Mouse (Mus musculus) intestine, embryonic 16.5 days (tissue): ENCODE data around the gene Mxra7. TPM values are rescaled to one million over a fixed set of nuclear protein-coding genes. Genes with fewer than 3 reads are reported as not detected.
"Not testable (repeated sequence)": the region's sequence is repeated elsewhere in the genome, so short reads cannot be mapped to it uniquely, and the experiment has no call there.

Experiments
- ATAC-seq: fragments of 200-750 bp; cut with Nextera tagmentation; 2 replicates; pipeline ENCODE4 v1.8.0; 2017; ENCODE audit warnings: moderate TSS enrichment, moderate library complexity
- H3K27ac ChIP-seq: fragments of 300-500 bp; sonication (generic); 2 replicates; pipeline ENCODE4 v1.5.1; 2014; ENCODE audit warnings: mild to moderate bottlenecking, low read length
- H3K27me3 ChIP-seq: fragments of 300-500 bp; sonication (generic); replicated peaks from 2 replicates; pipeline ENCODE4 v1.6.1; 2014; ENCODE audit warnings: low read length, control low read depth, mixed read lengths; ENCODE audit not compliant: control insufficient read depth, insufficient read depth
- H3K36me3 ChIP-seq: fragments of 300-500 bp; sonication (generic); 2 replicates; pipeline ENCODE4 v1.6.1; 2014; ENCODE audit warnings: low read length, control low read depth; ENCODE audit not compliant: control insufficient read depth, insufficient read depth
- H3K4me1 ChIP-seq: fragments of 300-500 bp; sonication (generic); 2 replicates; pipeline ENCODE4 v1.6.1; 2014; ENCODE audit warnings: low read length, control low read depth, mixed read lengths; ENCODE audit not compliant: control insufficient read depth, insufficient read depth
- H3K4me2 ChIP-seq: fragments of 300-500 bp; sonication (generic); 2 replicates; pipeline ENCODE4 v1.6.1; 2014; ENCODE audit warnings: low read depth, low read length, control low read depth
- H3K4me3 ChIP-seq: fragments of 300-500 bp; sonication (generic); 2 replicates; pipeline ENCODE4 v1.5.1; 2014; ENCODE audit warnings: mild to moderate bottlenecking, low read length
- H3K9ac ChIP-seq: fragments of 300-500 bp; sonication (generic); 2 replicates; pipeline ENCODE4 v1.6.1; 2014; ENCODE audit warnings: low read depth, low read length
- H3K9me3 ChIP-seq: fragments of 300-500 bp; sonication (generic); 2 replicates; pipeline ENCODE4 v1.6.1; 2016; ENCODE audit warnings: low read length, control low read depth; ENCODE audit not compliant: control insufficient read depth
- WGBS: fragments of 180-500 bp; shearing (Covaris S2); extraction: QIAGEN DNeasy Blood & Tissue Kit; methylation state at CpG from one replicate; pipeline ENCODE4 v1.1.7; 2014; 5-methylcytosine and 5-hydroxymethylcytosine counted together
- polyA plus RNA-seq: library from polyadenylated mRNA; unstranded; fragments of >200 nt; fragmentation: Nextera tagmentation; extraction: Ambion mirVana; gene quantifications from 2 replicates; pipeline ENCODE4 v1.2.1, GENCODE M21; 2015

Mxra7 gene
- polyA plus RNA-seq, 1 experiment from 2014 or later = 20.6 TPM

GRCm38 (mm10) chr11:116838936-116839335 is 11.1 kb upstream of the Mxra7 start:
- H3K9ac ChIP-seq = 0 out of 2 replicates have a peak overlapping the region, but pooled peaks have one; percentile 7
- no peaks in the 10 kb centered on the region for H3K27me3 ChIP-seq
- no peaks in the 10 kb centered on the region for H3K9me3 ChIP-seq
- no peak overlapping the region for H3K27ac ChIP-seq
- peaks cover 23% of the 10 kb centered on the region for H3K36me3 ChIP-seq
- H3K4me2 ChIP-seq = no peak overlapping the region
- WGBS = 82% methylated on average over 14 of the region's 14 CpGs
- H3K4me1 ChIP-seq = peaks cover 32% of the 10 kb centered on the region
- no peak overlapping the region for H3K4me3 ChIP-seq
- ATAC-seq = no peak

GRCm38 (mm10) chr11:116837441-116837840 is 9.6 kb upstream of the Mxra7 start:
- no peaks in the 10 kb centered on the region for H3K27me3 ChIP-seq
- peaks cover 23% of the 10 kb centered on the region for H3K36me3 ChIP-seq
- 91% methylated on average over 10 of the region's 10 CpGs for WGBS
- H3K27ac ChIP-seq = no peak overlapping the region
- no peak overlapping the region for H3K9ac ChIP-seq
- peaks cover 32% of the 10 kb centered on the region for H3K4me1 ChIP-seq
- no peak overlapping the region for H3K4me2 ChIP-seq
- no peak for ATAC-seq
- H3K9me3 ChIP-seq = no peaks in the 10 kb centered on the region
- H3K4me3 ChIP-seq = no peak overlapping the region

- Histone ChIP-seq H3K36me3 (peaks cover 23% of the 10 kb centered on the region), H3K27ac (no peak overlapping the region), H3K9ac (no peak overlapping the region), H3K4me2 (no peak overlapping the region), H3K4me1 (peaks cover 29% of the 10 kb centered on the region), H3K9me3 (no peaks in the 10 kb centered on the region), H3K27me3 (no peaks in the 10 kb centered on the region), H3K4me3 (no peak overlapping the region)
- no peak for ATAC-seq
- 90% methylated on average over 4 of the region's 4 CpGs for WGBS
These were observed 8.4 kb upstream of the Mxra7 start for GRCm38 (mm10) chr11:116836283-116836682.

GRCm38 (mm10) chr11:116834954-116835353 is 7.1 kb upstream of the Mxra7 start:
- WGBS = 91% methylated on average over 1 of the region's 1 CpGs
- H3K4me1 ChIP-seq = peaks cover 16% of the 10 kb centered on the region
- H3K9ac ChIP-seq = no peak overlapping the region
- no peak overlapping the region for H3K27ac ChIP-seq
- peaks cover 14% of the 10 kb centered on the region for H3K36me3 ChIP-seq
- no peak overlapping the region for H3K4me3 ChIP-seq
- ATAC-seq = no peak
- H3K4me2 ChIP-seq = no peak overlapping the region
- H3K27me3 ChIP-seq = no peaks in the 10 kb centered on the region
- no peaks in the 10 kb centered on the region for H3K9me3 ChIP-seq

- ATAC-seq = no peak
- Histone ChIP-seq H3K9me3 (no peaks in the 10 kb centered on the region), H3K27ac (no peak overlapping the region), H3K36me3 (no peaks in the 10 kb centered on the region; the same call in 1 of the 2 replicates), H3K4me3 (no peak overlapping the region), H3K27me3 (no peaks in the 10 kb centered on the region), H3K4me2 (no peak overlapping the region), H3K4me1 (peaks cover 9% of the 10 kb centered on the region; the same call in 1 of the 2 replicates), H3K9ac (no peak overlapping the region)
- WGBS = 35% methylated on average over 4 of the region's 4 CpGs
These were observed 4.4 kb upstream of the Mxra7 start for GRCm38 (mm10) chr11:116832172-116832685.

GRCm38 (mm10) chr11:116826550-116827504 is 1.0 kb downstream of the Mxra7 start:
- Histone ChIP-seq H3K4me1 (peaks cover 34% of the 10 kb centered on the region), H3K27ac (peak overlapping the region; percentile 78), H3K27me3 (no peaks in the 10 kb centered on the region), H3K9me3 (no peaks in the 10 kb centered on the region), H3K9ac (peak overlapping the region; percentile 94), H3K36me3 (no peaks in the 10 kb centered on the region), H3K4me3 (peak overlapping the region; percentile 82), H3K4me2 (peak overlapping the region; percentile 86)
- ATAC-seq = no peak; the same call in 1 of the 2 replicates
- WGBS = 33% methylated on average over 17 of the region's 17 CpGs

GRCm38 (mm10) chr11:116825230-116825629 is 2.6 kb downstream of the Mxra7 start:
- Histone ChIP-seq H3K4me2 (no peak overlapping the region; the same call in 1 of the 2 replicates), H3K9me3 (no peaks in the 10 kb centered on the region), H3K27ac (peak overlapping the region; percentile 54), H3K4me1 (peaks cover 46% of the 10 kb centered on the region), H3K27me3 (no peaks in the 10 kb centered on the region), H3K36me3 (no peaks in the 10 kb centered on the region), H3K9ac (0 out of 2 replicates have a peak overlapping the region, but pooled peaks have one; percentile 24), H3K4me3 (no peak overlapping the region)
- WGBS = 65% methylated on average over 5 of the region's 5 CpGs
- no peak for ATAC-seq

- H3K27me3 ChIP-seq, H3K9ac ChIP-seq, ATAC-seq, H3K36me3 ChIP-seq, H3K4me2 ChIP-seq, H3K9me3 ChIP-seq, H3K27ac ChIP-seq, H3K4me3 ChIP-seq: not testable (repeated sequence)
- peaks cover 59% of the 10 kb centered on the region for H3K4me1 ChIP-seq
- WGBS = 98% methylated on average over 9 of the region's 10 CpGs
These were observed 4.0 kb downstream of the Mxra7 start for GRCm38 (mm10) chr11:116823885-116824284.

- 99% methylated on average over 2 of the region's 2 CpGs for WGBS
- peaks cover 60% of the 10 kb centered on the region for H3K4me1 ChIP-seq
These were observed 4.6 kb downstream of the Mxra7 start for GRCm38 (mm10) chr11:116823255-116823654.

More at GRCm38 (mm10) chr11:116823255-116823654, 4.6 kb downstream of the Mxra7 start:
- Histone ChIP-seq H3K4me3 (no peak overlapping the region), H3K27me3 (no peaks in the 10 kb centered on the region), H3K9ac (no peak overlapping the region), H3K9me3 (no peaks in the 10 kb centered on the region), H3K27ac (no peak overlapping the region), H3K4me2 (no peak overlapping the region), H3K36me3 (no peaks in the 10 kb centered on the region)
- no peak for ATAC-seq
